Mouse (Mus musculus): ENCODE data around the gene Rfx4. TPM values are rescaled to one million over a fixed set of nuclear protein-coding genes. Genes with fewer than 3 reads are reported as not detected.

The Rfx4 gene
- polyA plus RNA-seq, 1 experiment from 2014 or later, result 0.05 TPM

- Histone ChIP-seq H3K36me3 (ENCODE audit: insufficient read depth, low read length) (no peaks in the 10 kb centered on the region), H3K4me3 (replicated peaks; ENCODE audit: low read depth, low read length) (no peak overlapping the region), H3K27me3 (ENCODE audit: insufficient read depth, low read length) (no peaks in the 10 kb centered on the region), H3K4me2 (ENCODE audit: low read length) (no peak overlapping the region), H3K9ac (ENCODE audit: low read depth, low read length) (no peak overlapping the region), H3K4me1 (replicated peaks; ENCODE audit: insufficient read depth, low read length) (no peaks in the 10 kb centered on the region), H3K9me3 (replicated peaks; ENCODE audit: low read length) (no peaks in the 10 kb centered on the region), H3K27ac (no peak overlapping the region)
- 91% methylated on average over 8 of the region's 8 CpGs for whole genome bisulfite sequencing
- DNase-seq (ENCODE audit: low spot score) (no peak), ATAC-seq (replicated peaks; ENCODE audit: low FRiP score, low read depth) (no peak)
- TF ChIP-seq CTCF (IDR thresholded peaks at IDR 0.05; ENCODE audit: low read depth), result no peak
These were observed 98.2 kb downstream of the Rfx4 start for GRCm38 (mm10) chr10:84854059-84854458.

GRCm38 (mm10) chr10:84855466-84855865 lies 99.6 kb downstream of the Rfx4 start:
- no peak for ATAC-seq (replicated peaks; ENCODE audit: low FRiP score, low read depth)
- TF ChIP-seq CTCF (IDR thresholded peaks at IDR 0.05; ENCODE audit: low read depth), result no peak
- DNase-seq (ENCODE audit: low spot score), result no peak
- Histone ChIP-seq H3K4me3 (replicated peaks; ENCODE audit: low read depth, low read length) (no peak overlapping the region), H3K4me1 (replicated peaks; ENCODE audit: insufficient read depth, low read length) (no peaks in the 10 kb centered on the region), H3K9me3 (replicated peaks; ENCODE audit: low read length) (no peaks in the 10 kb centered on the region), H3K27ac (no peak overlapping the region), H3K27me3 (ENCODE audit: insufficient read depth, low read length) (no peaks in the 10 kb centered on the region), H3K9ac (ENCODE audit: low read depth, low read length) (no peak overlapping the region), H3K36me3 (ENCODE audit: insufficient read depth, low read length) (no peaks in the 10 kb centered on the region), H3K4me2 (ENCODE audit: low read length) (no peak overlapping the region)
- 70% methylated on average over 11 of the region's 11 CpGs for WGBS

- no peak for ATAC-seq (replicated peaks; ENCODE audit: low FRiP score, low read depth)
- Histone ChIP-seq H3K36me3 (ENCODE audit: insufficient read depth, low read length) (no peaks in the 10 kb centered on the region), H3K4me2 (ENCODE audit: low read length) (no peak overlapping the region), H3K27ac (no peak overlapping the region), H3K4me1 (replicated peaks; ENCODE audit: insufficient read depth, low read length) (no peaks in the 10 kb centered on the region), H3K9me3 (replicated peaks; ENCODE audit: low read length) (no peaks in the 10 kb centered on the region), H3K4me3 (replicated peaks; ENCODE audit: low read depth, low read length) (no peak overlapping the region), H3K27me3 (ENCODE audit: insufficient read depth, low read length) (no peaks in the 10 kb centered on the region), H3K9ac (ENCODE audit: low read depth, low read length) (no peak overlapping the region)
- 67% methylated on average over 8 of the region's 8 CpGs for WGBS
- no peak for DNase-seq (ENCODE audit: low spot score)
- no peak for TF ChIP-seq CTCF (IDR thresholded peaks at IDR 0.05; ENCODE audit: low read depth)
These were observed 102.5 kb downstream of the Rfx4 start for GRCm38 (mm10) chr10:84858371-84858770.

GRCm38 (mm10) chr10:84858806-84859496 lies 103.1 kb downstream of the Rfx4 start:
- Histone ChIP-seq H3K27me3 (ENCODE audit: insufficient read depth, low read length) (no peaks in the 10 kb centered on the region), H3K4me1 (replicated peaks; ENCODE audit: insufficient read depth, low read length) (no peaks in the 10 kb centered on the region), H3K9ac (ENCODE audit: low read depth, low read length) (no peak overlapping the region), H3K36me3 (ENCODE audit: insufficient read depth, low read length) (no peaks in the 10 kb centered on the region), H3K27ac (no peak overlapping the region), H3K4me3 (replicated peaks; ENCODE audit: low read depth, low read length) (no peak overlapping the region), H3K4me2 (ENCODE audit: low read length) (no peak overlapping the region), H3K9me3 (replicated peaks; ENCODE audit: low read length) (no peaks in the 10 kb centered on the region)
- no peak for TF ChIP-seq CTCF (IDR thresholded peaks at IDR 0.05; ENCODE audit: low read depth)
- no peak for DNase-seq (ENCODE audit: low spot score)
- no peak for ATAC-seq (replicated peaks; ENCODE audit: low FRiP score, low read depth)
- 37% methylated on average over 14 of the region's 14 CpGs for WGBS

- no peaks in the 10 kb centered on the region for H3K36me3 ChIP-seq (ENCODE audit: insufficient read depth, low read length)
These were observed 103.9 kb downstream of the Rfx4 start for GRCm38 (mm10) chr10:84859556-84860380.

GRCm38 (mm10) chr10:84863488-84863887 lies 107.6 kb downstream of the Rfx4 start:
- Histone ChIP-seq H3K27me3 (ENCODE audit: insufficient read depth, low read length) (no peaks in the 10 kb centered on the region), H3K4me1 (replicated peaks; ENCODE audit: insufficient read depth, low read length) (no peaks in the 10 kb centered on the region), H3K4me2 (ENCODE audit: low read length) (no peak overlapping the region), H3K9ac (ENCODE audit: low read depth, low read length) (no peak overlapping the region), H3K4me3 (replicated peaks; ENCODE audit: low read depth, low read length) (no peak overlapping the region), H3K27ac (no peak overlapping the region), H3K36me3 (ENCODE audit: insufficient read depth, low read length) (no peaks in the 10 kb centered on the region), H3K9me3 (replicated peaks; ENCODE audit: low read length) (no peaks in the 10 kb centered on the region)
- no peak for DNase-seq (ENCODE audit: low spot score)
- ATAC-seq (replicated peaks; ENCODE audit: low FRiP score, low read depth), result no peak
- no peak for TF ChIP-seq CTCF (IDR thresholded peaks at IDR 0.05; ENCODE audit: low read depth)
- 88% methylated on average over 6 of the region's 6 CpGs for WGBS

More at GRCm38 (mm10) chr10:84859556-84860380, 103.9 kb downstream of the Rfx4 start:
- Histone ChIP-seq H3K9ac (ENCODE audit: low read depth, low read length) (no peak overlapping the region), H3K4me3 (replicated peaks; ENCODE audit: low read depth, low read length) (no peak overlapping the region), H3K9me3 (replicated peaks; ENCODE audit: low read length) (no peaks in the 10 kb centered on the region), H3K4me1 (replicated peaks; ENCODE audit: insufficient read depth, low read length) (no peaks in the 10 kb centered on the region), H3K4me2 (ENCODE audit: low read length) (no peak overlapping the region), H3K27me3 (ENCODE audit: insufficient read depth, low read length) (no peaks in the 10 kb centered on the region), H3K27ac (no peak overlapping the region)
- WGBS, result 37% methylated on average over 13 of the region's 13 CpGs
- no peak for TF ChIP-seq CTCF (IDR thresholded peaks at IDR 0.05; ENCODE audit: low read depth)
- DNase-seq (ENCODE audit: low spot score) (no peak), ATAC-seq (replicated peaks; ENCODE audit: low FRiP score, low read depth) (no peak)

Data from kidney, postnatal 0 days (tissue).